Mouse (Mus musculus) liver, adult 2 months (tissue): ENCODE results near the gene Hdac4.

Source experiments
- CTCF ChIP-seq: fragments of 200-500 bp; IDR thresholded peaks from 2 replicates; pipeline ENCODE4 v1.5.1; 2011; ENCODE audit warnings: low read depth, low read length, control low read depth
- POLR2A ChIP-seq: fragments of 200-500 bp; IDR thresholded peaks from 2 replicates; pipeline ENCODE4 v1.6.1; 2011; ENCODE audit warnings: low read length, control low read depth; ENCODE audit not compliant: insufficient read depth; ENCODE audit errors: extremely low read depth

GRCm38 (mm10) chr1:92043989-92044388, 151.5 kb downstream of the Hdac4 start:
- TF ChIP-seq POLR2A: no peak
- no peak for TF ChIP-seq CTCF
